Mouse (Mus musculus): ENCODE data around the gene Lipa. TPM values are rescaled to one million over a fixed set of nuclear protein-coding genes. Genes with fewer than 3 reads are reported as not detected.

The Lipa gene
- 30.2 and 30.7 TPM in 2 replicates for polyA plus RNA-seq (2016; fragmentation: Nextera tagmentation; extraction: Ambion mirVana)

DNA sequence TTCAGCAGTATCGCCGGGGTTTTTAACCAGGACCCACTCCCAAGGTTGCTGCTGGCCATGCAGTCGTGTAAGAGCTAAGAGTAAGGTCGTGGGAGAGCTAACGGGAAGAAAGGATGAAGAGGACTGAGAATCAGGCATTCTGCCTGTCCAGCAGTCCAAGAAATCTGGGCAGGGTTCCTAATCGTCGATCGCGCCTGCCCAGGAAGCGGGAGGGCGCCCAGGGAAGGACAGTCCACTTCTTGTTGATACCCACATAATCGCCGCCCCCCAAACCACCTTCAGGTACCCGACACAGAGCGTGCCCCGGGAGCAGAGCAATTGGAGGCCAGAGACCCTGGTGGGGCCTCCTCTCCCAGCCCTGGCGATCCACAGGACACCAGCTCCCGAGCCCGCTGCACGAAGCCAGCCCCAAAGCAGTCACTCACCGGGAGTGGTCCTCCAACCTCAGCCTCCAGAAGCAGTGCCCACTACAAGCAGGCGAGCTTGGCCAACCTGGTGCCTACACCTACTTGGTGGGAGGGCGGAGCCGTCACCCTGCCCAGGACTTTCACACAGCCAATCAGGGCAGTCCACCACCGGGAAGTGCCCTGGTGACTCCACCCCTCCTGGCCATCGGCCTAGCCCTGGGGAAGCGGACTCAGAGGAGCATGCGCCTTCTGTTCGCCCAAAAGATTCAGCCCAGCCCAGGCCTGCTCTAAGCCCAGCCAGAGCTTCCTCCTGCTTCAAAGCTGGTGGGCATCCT, at the start of gene Lipa:
Gene Lipa (minus strand): TSS at position 534 of the 742 bp plus-strand sequence.
- Histone ChIP-seq H3K9me3 (no peaks in the 10 kb centered on the region), H3K4me2 (replicated peaks) (peak within 1 kb of the TSS; percentile 82), H3K9ac (peak within 1 kb of the TSS; percentile 70), H3K4me3 (peak within 1 kb of the TSS; percentile 71), H3K27ac (peak within 1 kb of the TSS; percentile 36; the same call in 1 of the 2 replicates), H3K27me3 (no peaks in the 10 kb centered on the region), H3K4me1 (peaks cover 14% of the 10 kb centered on the region), H3K36me3 (no peaks in the 10 kb centered on the region)
- peak; percentile 100 for ATAC-seq (ENCODE audit: insufficient number of reproducible peaks, insufficient read depth, low FRiP score, low TSS enrichment)
- WGBS, result 1% methylated on average over 29 of the region's 29 CpGs

- Histone ChIP-seq H3K27ac (no peak overlapping the region), H3K4me3 (no peak overlapping the region), H3K4me1 (no peaks in the 10 kb centered on the region), H3K9me3 (no peaks in the 10 kb centered on the region), H3K27me3 (no peaks in the 10 kb centered on the region), H3K36me3 (no peaks in the 10 kb centered on the region), H3K4me2 (replicated peaks) (no peak overlapping the region), H3K9ac (no peak overlapping the region)
- 94% methylated on average over 5 of the region's 5 CpGs for WGBS
- ATAC-seq (ENCODE audit: insufficient number of reproducible peaks, insufficient read depth, low FRiP score, low TSS enrichment), result no peak
These were observed 46.4 kb upstream of the Lipa start for GRCm38 (mm10) chr19:34573650-34574049.

- H3K27ac ChIP-seq, result no peak overlapping the region
- H3K4me3 ChIP-seq, result no peak overlapping the region
- H3K4me1 ChIP-seq, result no peaks in the 10 kb centered on the region
- H3K36me3 ChIP-seq, result no peaks in the 10 kb centered on the region
- no peak overlapping the region for H3K9ac ChIP-seq
- no peak for ATAC-seq (ENCODE audit: insufficient number of reproducible peaks, insufficient read depth, low FRiP score, low TSS enrichment)
- H3K9me3 ChIP-seq, result no peaks in the 10 kb centered on the region
- H3K4me2 ChIP-seq (replicated peaks), result no peak overlapping the region
- H3K27me3 ChIP-seq, result no peaks in the 10 kb centered on the region
- WGBS, result 72% methylated on average over 1 of the region's 1 CpGs
These were observed 43.8 kb upstream of the Lipa start for GRCm38 (mm10) chr19:34571080-34571479.

GRCm38 (mm10) chr19:34569896-34570476, 42.7 kb upstream of the Lipa start:
- no peak overlapping the region for H3K4me2 ChIP-seq (replicated peaks)
- no peak overlapping the region for H3K9ac ChIP-seq
- no peak for ATAC-seq (ENCODE audit: insufficient number of reproducible peaks, insufficient read depth, low FRiP score, low TSS enrichment)
- WGBS, result 73% methylated on average over 4 of the region's 4 CpGs
- no peak overlapping the region for H3K27ac ChIP-seq
- no peaks in the 10 kb centered on the region for H3K9me3 ChIP-seq
- no peak overlapping the region for H3K4me3 ChIP-seq
- no peaks in the 10 kb centered on the region for H3K27me3 ChIP-seq
- no peaks in the 10 kb centered on the region for H3K36me3 ChIP-seq
- no peaks in the 10 kb centered on the region for H3K4me1 ChIP-seq

- Histone ChIP-seq H3K4me1 (no peaks in the 10 kb centered on the region), H3K9me3 (no peaks in the 10 kb centered on the region), H3K36me3 (no peaks in the 10 kb centered on the region), H3K27ac (no peak overlapping the region), H3K9ac (no peak overlapping the region), H3K4me3 (no peak overlapping the region), H3K4me2 (replicated peaks) (no peak overlapping the region), H3K27me3 (no peaks in the 10 kb centered on the region)
- WGBS, result 50% methylated on average over 7 of the region's 7 CpGs
- no peak for ATAC-seq (ENCODE audit: insufficient number of reproducible peaks, insufficient read depth, low FRiP score, low TSS enrichment)
These were observed 42.0 kb upstream of the Lipa start for GRCm38 (mm10) chr19:34568988-34569895.

DNA sequence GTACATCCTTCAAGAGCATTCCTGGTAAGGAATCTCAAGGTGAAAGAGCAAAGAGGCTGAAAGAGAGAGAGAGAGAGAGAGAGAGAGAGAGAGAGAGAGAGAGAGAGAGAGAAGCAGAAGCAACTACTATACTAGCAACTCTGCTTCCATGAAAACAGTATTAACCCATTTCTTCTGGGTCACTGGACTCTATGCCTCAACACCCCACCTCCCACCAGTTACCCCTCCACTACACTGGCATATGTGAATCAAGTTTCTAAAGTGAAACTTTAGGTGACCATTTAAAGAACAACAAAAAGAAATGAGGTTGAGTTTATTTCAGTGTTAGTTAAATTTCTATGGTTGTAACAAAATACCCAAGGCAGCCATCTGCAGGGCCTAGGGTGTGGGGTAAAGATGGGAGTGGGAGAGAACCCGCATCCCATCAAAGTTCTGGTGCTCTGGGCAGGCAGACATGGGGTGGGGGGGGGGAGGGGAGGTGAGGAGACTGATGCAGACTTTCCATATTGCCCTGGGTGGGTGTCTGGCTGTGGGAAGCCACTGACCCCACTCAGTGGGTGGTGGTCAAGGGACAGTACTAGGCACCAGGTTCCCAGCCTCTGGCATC, 39.0 kb upstream of the Lipa start:
- H3K27me3 ChIP-seq, result no peaks in the 10 kb centered on the region
- ATAC-seq (ENCODE audit: insufficient number of reproducible peaks, insufficient read depth, low FRiP score, low TSS enrichment), result no peak

DNA sequence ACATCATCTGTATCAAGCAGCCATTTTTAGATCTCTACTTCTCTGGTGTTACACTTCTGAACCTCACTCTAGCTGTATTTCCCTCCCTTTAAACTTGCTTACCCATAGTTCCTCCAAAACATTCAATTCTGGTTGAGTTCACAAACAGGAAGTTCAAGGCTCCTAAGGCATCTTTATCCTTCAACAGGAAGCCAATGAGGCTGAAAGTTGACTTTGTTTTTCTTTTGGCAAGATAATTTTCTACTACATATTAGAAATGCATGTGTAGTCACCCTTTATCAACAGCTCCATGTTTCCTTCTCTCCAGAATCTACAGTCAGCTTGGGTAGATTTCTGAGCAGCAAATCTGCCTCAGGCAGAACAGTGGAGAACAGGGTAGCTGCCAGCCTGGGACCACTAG, 35.3 kb upstream of the Lipa start:
- no peaks in the 10 kb centered on the region for H3K36me3 ChIP-seq
- H3K4me2 ChIP-seq (replicated peaks), result no peak overlapping the region
- no peak overlapping the region for H3K4me3 ChIP-seq
- no peak overlapping the region for H3K9ac ChIP-seq
- no peak overlapping the region for H3K27ac ChIP-seq
- no peak for ATAC-seq (ENCODE audit: insufficient number of reproducible peaks, insufficient read depth, low FRiP score, low TSS enrichment)
- no peaks in the 10 kb centered on the region for H3K4me1 ChIP-seq
- H3K9me3 ChIP-seq, result no peaks in the 10 kb centered on the region
- no peaks in the 10 kb centered on the region for H3K27me3 ChIP-seq

More for the DNA sequence above, 39.0 kb upstream of the Lipa start:
- no peaks in the 10 kb centered on the region for H3K36me3 ChIP-seq
- no peaks in the 10 kb centered on the region for H3K4me1 ChIP-seq
- 95% methylated on average over 1 of the region's 1 CpGs for whole genome bisulfite sequencing
- no peak overlapping the region for H3K4me2 ChIP-seq (replicated peaks)
- no peak overlapping the region for H3K4me3 ChIP-seq
- no peak overlapping the region for H3K27ac ChIP-seq
- no peak overlapping the region for H3K9ac ChIP-seq
- H3K9me3 ChIP-seq, result no peaks in the 10 kb centered on the region

DNA sequence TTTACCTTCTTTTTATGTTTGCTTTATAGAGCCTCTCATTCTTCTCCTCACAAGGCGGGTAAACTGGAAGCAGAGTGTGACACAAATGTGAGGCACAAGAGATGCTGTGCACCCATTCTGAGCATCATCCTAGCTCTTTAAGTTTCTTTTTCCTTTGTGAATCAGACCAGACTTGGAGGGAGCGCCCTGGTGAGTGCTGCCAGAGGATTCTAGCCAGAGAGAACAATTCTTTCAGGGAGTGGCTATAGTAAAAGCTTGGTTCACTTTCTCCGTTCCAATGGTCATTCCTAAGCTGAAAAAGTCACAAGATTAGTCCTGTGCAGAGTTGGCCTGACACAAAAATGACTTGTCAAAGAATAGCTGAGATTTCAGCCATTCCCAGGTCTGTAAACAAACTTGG, 29.3 kb upstream of the Lipa start:
- Histone ChIP-seq H3K36me3 (no peaks in the 10 kb centered on the region), H3K9ac (no peak overlapping the region), H3K27me3 (no peaks in the 10 kb centered on the region), H3K9me3 (no peaks in the 10 kb centered on the region), H3K4me3 (no peak overlapping the region), H3K27ac (no peak overlapping the region), H3K4me1 (peaks cover 20% of the 10 kb centered on the region; the same call in 1 of the 2 replicates), H3K4me2 (replicated peaks) (no peak overlapping the region)
- 76% methylated on average over 3 of the region's 3 CpGs for WGBS
- ATAC-seq (ENCODE audit: insufficient number of reproducible peaks, insufficient read depth, low FRiP score, low TSS enrichment), result no peak

DNA sequence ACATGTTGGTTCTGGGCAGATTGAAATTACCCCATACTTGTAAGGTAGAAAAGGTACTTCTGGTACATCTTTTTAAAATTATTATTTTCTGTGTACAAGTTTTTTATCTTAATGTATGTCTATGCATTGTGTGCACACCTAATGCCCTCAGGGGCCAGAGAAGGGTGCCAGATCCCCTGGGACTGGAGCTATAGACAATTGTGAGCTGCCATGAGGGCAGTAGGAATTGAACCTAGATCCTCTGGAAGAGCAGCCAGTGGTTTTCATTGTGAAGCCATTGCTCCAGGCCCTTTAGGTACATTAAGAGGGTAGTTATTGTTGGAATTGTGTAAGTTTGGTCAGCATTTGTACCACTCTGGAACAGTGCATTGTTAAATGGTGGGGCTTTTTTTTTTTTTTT, 26.8 kb upstream of the Lipa start:
- Histone ChIP-seq H3K27ac (no peak overlapping the region), H3K27me3 (no peaks in the 10 kb centered on the region), H3K4me2 (replicated peaks) (no peak overlapping the region), H3K4me3 (no peak overlapping the region), H3K4me1 (peaks cover 20% of the 10 kb centered on the region; the same call in 1 of the 2 replicates), H3K36me3 (no peaks in the 10 kb centered on the region), H3K9ac (no peak overlapping the region), H3K9me3 (no peaks in the 10 kb centered on the region)
- no peak for ATAC-seq (ENCODE audit: insufficient number of reproducible peaks, insufficient read depth, low FRiP score, low TSS enrichment)

- no peak for ATAC-seq (ENCODE audit: insufficient number of reproducible peaks, insufficient read depth, low FRiP score, low TSS enrichment)
- peak overlapping the region; percentile 48; the same call in 1 of the 2 replicates for H3K27ac ChIP-seq
- no peaks in the 10 kb centered on the region for H3K27me3 ChIP-seq
- H3K9me3 ChIP-seq, result no peaks in the 10 kb centered on the region
- H3K36me3 ChIP-seq, result no peaks in the 10 kb centered on the region
- no peak overlapping the region for H3K9ac ChIP-seq
- peaks cover 20% of the 10 kb centered on the region; the same call in 1 of the 2 replicates for H3K4me1 ChIP-seq
- H3K4me3 ChIP-seq, result no peak overlapping the region
- WGBS, result 34% methylated on average over 3 of the region's 3 CpGs
- peak overlapping the region; percentile 1; the same call in 1 of the 2 replicates for H3K4me2 ChIP-seq (replicated peaks)
These were observed 26.2 kb upstream of the Lipa start for GRCm38 (mm10) chr19:34553522-34553921.

- no peaks in the 10 kb centered on the region for H3K9me3 ChIP-seq
- H3K4me3 ChIP-seq, result no peak overlapping the region
- WGBS, result 28% methylated on average over 6 of the region's 6 CpGs
- ATAC-seq (ENCODE audit: insufficient number of reproducible peaks, insufficient read depth, low FRiP score, low TSS enrichment), result no peak
- peak overlapping the region; percentile 1; the same call in 1 of the 2 replicates for H3K4me2 ChIP-seq (replicated peaks)
- H3K4me1 ChIP-seq, result peaks cover 20% of the 10 kb centered on the region; the same call in 1 of the 2 replicates
- H3K27me3 ChIP-seq, result no peaks in the 10 kb centered on the region
- peak overlapping the region; percentile 48 for H3K27ac ChIP-seq
- no peak overlapping the region for H3K9ac ChIP-seq
- no peaks in the 10 kb centered on the region for H3K36me3 ChIP-seq
These were observed 25.7 kb upstream of the Lipa start for GRCm38 (mm10) chr19:34553021-34553420.
